Mouse (Mus musculus): ENCODE measurements around the gene Gm13290.
"Not testable (repeated sequence)": the region's sequence is repeated elsewhere in the genome, so short reads cannot be mapped to it uniquely, and the experiment has no call there.

- not testable (repeated sequence) for TF ChIP-seq CTCF, EP300 (IDR thresholded peaks at IDR 0.05; ENCODE audit: low read depth)
Observed at GRCm38 (mm10) chr4:88781831-88782230, 8.2 kb downstream of the Gm13290 start, which contains the start of gene Ifnz.
